Mouse (Mus musculus) forebrain, embryonic 16.5 days (tissue): ENCODE results near the gene Zfp282. TPM values are rescaled to one million over a fixed set of nuclear protein-coding genes. Genes with fewer than 3 reads are reported as not detected.
A peak's percentile ranks its signal among the peaks of the same experiment; 100 is the strongest.

Experiments used
- ATAC-seq: fragments of 200-750 bp; cut with Nextera tagmentation; 2 replicates; pipeline ENCODE4 v1.8.0; 2017; ENCODE audit warnings: mild to moderate bottlenecking, moderate library complexity
- H3K27ac ChIP-seq: fragments of 300-500 bp; sonication (generic); 2 replicates; pipeline ENCODE4 v1.5.1; 2014; ENCODE audit warnings: low read length, control low read depth
- H3K27me3 ChIP-seq: fragments of 300-500 bp; sonication (generic); replicated peaks from 2 replicates; pipeline ENCODE4 v1.6.1; 2014; ENCODE audit warnings: low read length; ENCODE audit not compliant: control insufficient read depth, insufficient read depth
- H3K36me3 ChIP-seq: fragments of 300-500 bp; sonication (generic); 2 replicates; pipeline ENCODE4 v1.6.1; 2014; ENCODE audit not compliant: control insufficient read depth, insufficient read depth
- H3K4me1 ChIP-seq: fragments of 300-500 bp; sonication (generic); replicated peaks from 2 replicates; pipeline ENCODE4 v1.6.1; 2014; ENCODE audit warnings: low read length; ENCODE audit not compliant: control insufficient read depth, insufficient read depth
- H3K4me2 ChIP-seq: fragments of 300-500 bp; sonication (generic); 2 replicates; pipeline ENCODE4 v1.6.1; 2014; ENCODE audit warnings: mild to moderate bottlenecking, low read length, control low read depth
- H3K4me3 ChIP-seq: fragments of 300-500 bp; sonication (generic); replicated peaks from 2 replicates; pipeline ENCODE4 v1.5.1; 2014; ENCODE audit warnings: mild to moderate bottlenecking, low read length, control low read depth
- H3K9ac ChIP-seq: fragments of 300-500 bp; sonication (generic); replicated peaks from 2 replicates; pipeline ENCODE4 v1.6.1; 2014; ENCODE audit warnings: low read depth, low read length, control low read depth
- H3K9me3 ChIP-seq: fragments of 300-500 bp; sonication (generic); 2 replicates; pipeline ENCODE4 v1.6.1; 2016; ENCODE audit warnings: low read length; ENCODE audit not compliant: control insufficient read depth
- WGBS: fragments of 180-500 bp; shearing (Covaris S2); extraction: QIAGEN DNeasy Blood & Tissue Kit; methylation state at CpG from one replicate; pipeline ENCODE4 v1.1.7; 2014; 5-methylcytosine and 5-hydroxymethylcytosine counted together
- polyA plus RNA-seq: library from polyadenylated mRNA; unstranded; fragments of >200 nt; fragmentation: Nextera tagmentation; extraction: Ambion mirVana; gene quantifications from 2 replicates; pipeline ENCODE4 v1.2.1, GENCODE M21; 2015

The Zfp282 gene
- polyA plus RNA-seq = 25.6 and 26.3 TPM in 2 replicates

- H3K27ac ChIP-seq = peak within 1 kb of the TSS; percentile 98
- ATAC-seq = no peak
- peak within 1 kb of the TSS; percentile 99 for H3K9ac ChIP-seq
- peak within 1 kb of the TSS; percentile 96 for H3K4me3 ChIP-seq
- WGBS = 6% methylated on average over 9 of the region's 9 CpGs
- H3K27me3 ChIP-seq = no peaks in the 10 kb centered on the region
- peaks cover 19% of the 10 kb centered on the region for H3K4me1 ChIP-seq
- no peaks in the 10 kb centered on the region for H3K9me3 ChIP-seq
- peaks cover 16% of the 10 kb centered on the region for H3K36me3 ChIP-seq
- peak within 1 kb of the TSS; percentile 73 for H3K4me2 ChIP-seq
Observed at GRCm38 (mm10) chr6:47877058-47877457, at the start of gene Zfp282. Gene Zfp282, plus strand, starts transcription at chr6:47877204.

DNA sequence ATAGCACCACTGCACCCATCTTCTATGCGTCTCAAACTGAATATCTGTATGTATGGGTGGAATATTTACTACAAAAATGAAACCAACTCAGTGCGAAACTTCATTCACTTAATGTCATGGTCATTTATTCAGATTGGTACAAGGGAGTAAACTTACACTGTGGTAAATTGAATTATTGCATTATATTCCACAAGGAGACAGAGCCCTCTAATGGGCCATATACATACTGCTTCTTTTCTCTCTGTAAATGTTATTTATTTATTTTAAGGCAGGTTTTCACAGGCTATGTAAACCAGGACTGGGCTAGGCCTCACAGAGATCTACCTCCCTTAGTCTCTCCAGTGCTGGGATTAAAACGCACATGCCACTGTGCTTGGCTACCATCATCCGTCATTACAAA is 49.5 kb upstream of the Zfp282 start:
- H3K36me3 ChIP-seq = peaks cover 12% of the 10 kb centered on the region
- H3K4me3 ChIP-seq = no peak overlapping the region
- H3K27ac ChIP-seq = no peak overlapping the region
- H3K9ac ChIP-seq = no peak overlapping the region
- H3K9me3 ChIP-seq = no peaks in the 10 kb centered on the region
- H3K4me1 ChIP-seq = peaks cover 12% of the 10 kb centered on the region
- H3K27me3 ChIP-seq = no peaks in the 10 kb centered on the region
- WGBS = 94% methylated on average over 4 of the region's 4 CpGs
- ATAC-seq = no peak
- no peak overlapping the region for H3K4me2 ChIP-seq

DNA sequence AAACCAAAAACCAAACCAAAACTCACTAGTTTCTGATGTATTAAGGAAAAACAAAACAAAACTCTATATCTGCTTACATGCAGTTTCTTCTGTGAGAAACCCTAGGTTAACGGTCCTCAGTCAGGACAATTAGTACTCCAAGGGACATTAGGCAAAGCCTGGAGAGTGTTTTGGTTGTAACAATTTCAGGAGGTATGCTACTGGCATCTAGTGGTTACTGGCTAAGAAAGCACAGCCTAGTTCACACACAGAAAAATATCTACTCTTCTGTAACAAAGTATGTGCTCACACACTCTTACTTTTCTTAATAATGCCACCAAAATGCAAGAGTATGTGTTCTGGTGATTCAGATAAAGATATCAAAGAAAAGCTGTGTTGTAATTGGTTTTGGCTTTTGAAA is 48.1 kb upstream of the Zfp282 start:
- Histone ChIP-seq H3K9ac (no peak overlapping the region), H3K27me3 (no peaks in the 10 kb centered on the region), H3K4me1 (peaks cover 12% of the 10 kb centered on the region), H3K27ac (no peak overlapping the region), H3K4me2 (peak overlapping the region; percentile 58), H3K9me3 (no peaks in the 10 kb centered on the region), H3K4me3 (peak overlapping the region; percentile 31), H3K36me3 (peaks cover 8% of the 10 kb centered on the region)
- 3% methylated on average over 1 of the region's 1 CpGs for WGBS
- no peak for ATAC-seq

- Histone ChIP-seq H3K4me1 (peaks cover 12% of the 10 kb centered on the region), H3K27ac (peak within 1 kb of the TSS; percentile 93), H3K9ac (peak within 1 kb of the TSS; percentile 98), H3K4me3 (peak within 1 kb of the TSS; percentile 91), H3K36me3 (no peaks in the 10 kb centered on the region; the same call in 1 of the 2 replicates), H3K4me2 (peak within 1 kb of the TSS; percentile 58), H3K9me3 (no peaks in the 10 kb centered on the region), H3K27me3 (no peaks in the 10 kb centered on the region)
- WGBS = 2% methylated on average over 64 of the region's 64 CpGs
- peak; percentile 93 for ATAC-seq
Observed at GRCm38 (mm10) chr6:47830104-47831078, 46.6 kb upstream of the Zfp282 start, which contains the start of gene Zfp786. Gene Zfp786, minus strand, starts transcription at chr6:47830867.

- Histone ChIP-seq H3K36me3 (no peaks in the 10 kb centered on the region), H3K4me3 (no peak overlapping the region), H3K27me3 (no peaks in the 10 kb centered on the region), H3K27ac (no peak overlapping the region), H3K9ac (no peak overlapping the region), H3K4me1 (peaks cover 15% of the 10 kb centered on the region), H3K9me3 (no peaks in the 10 kb centered on the region), H3K4me2 (no peak overlapping the region)
- 80% methylated on average over 1 of the region's 1 CpGs for WGBS
- no peak for ATAC-seq
Observed at GRCm38 (mm10) chr6:47832220-47832619, 44.8 kb upstream of the Zfp282 start.

DNA sequence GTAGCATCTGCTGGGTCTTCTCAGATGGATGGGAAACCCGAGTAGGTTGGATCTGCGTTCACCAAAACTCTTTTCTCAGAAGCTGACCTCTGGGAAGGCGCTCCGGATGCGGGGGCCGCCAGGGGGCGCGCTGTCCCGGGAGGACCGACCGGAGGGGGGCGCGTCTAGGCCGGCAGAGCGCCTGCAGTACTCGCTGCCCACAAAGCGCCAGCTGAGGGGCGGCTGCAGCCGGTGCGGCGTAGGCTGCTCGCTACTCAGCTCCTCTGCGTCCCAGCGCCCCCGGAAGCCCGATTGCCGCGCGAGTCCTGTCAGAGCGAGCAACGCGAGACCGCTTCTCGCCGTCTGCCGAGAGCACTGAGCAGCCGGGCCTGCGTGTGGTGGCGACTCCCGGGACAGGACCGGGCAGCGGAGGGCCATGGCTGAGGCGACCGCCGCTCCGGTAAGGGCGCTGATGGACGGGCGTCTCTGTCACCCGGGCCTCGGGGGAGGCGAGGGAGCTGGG is 41.5 kb upstream of the Zfp282 start, which contains the start of gene Zfp398:
Zfp398 (plus strand) TSS at position 180 of the 502 bp plus-strand sequence.
- peak; percentile 97 for ATAC-seq
- no peaks in the 10 kb centered on the region for H3K9me3 ChIP-seq
- peak within 1 kb of the TSS; percentile 95 for H3K4me3 ChIP-seq
- peak within 1 kb of the TSS; percentile 97 for H3K9ac ChIP-seq
- peaks cover 12% of the 10 kb centered on the region for H3K4me1 ChIP-seq
- H3K4me2 ChIP-seq = peak within 1 kb of the TSS; percentile 64
- H3K27ac ChIP-seq = peak within 1 kb of the TSS; percentile 97
- no peaks in the 10 kb centered on the region for H3K27me3 ChIP-seq
- under 1% methylated on average over 52 of the region's 52 CpGs for WGBS
- H3K36me3 ChIP-seq = no peaks in the 10 kb centered on the region

DNA sequence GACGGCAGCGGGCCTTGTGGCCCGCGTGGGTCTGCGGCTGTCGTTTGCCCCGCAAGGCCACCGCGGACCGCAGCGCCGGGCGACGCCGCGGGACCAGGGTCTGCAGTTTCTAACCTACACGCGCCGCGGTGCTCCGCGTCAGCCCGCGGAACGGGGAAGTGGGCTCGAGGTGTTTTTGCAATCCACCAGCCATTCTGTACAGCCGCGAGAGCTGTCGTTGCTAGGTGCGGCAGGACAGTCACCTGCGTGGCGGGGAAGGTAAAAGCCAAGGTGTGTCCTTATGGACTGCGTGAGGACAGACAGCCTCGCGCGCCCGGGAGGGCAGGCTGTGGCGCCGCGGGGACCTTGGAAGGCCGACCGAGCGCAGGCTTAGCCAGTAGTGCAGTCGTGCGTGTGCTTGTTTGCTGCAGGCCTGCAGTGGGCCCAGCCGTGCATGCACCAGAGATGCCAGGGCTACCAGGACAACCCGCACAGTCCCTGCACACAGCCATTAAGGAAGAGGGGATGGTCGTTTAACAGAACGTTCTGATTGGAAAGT is 41.0 kb upstream of the Zfp282 start:
- H3K4me3 ChIP-seq = peak overlapping the region; percentile 95
- peak; percentile 78 for ATAC-seq
- peak overlapping the region; percentile 64 for H3K4me2 ChIP-seq
- WGBS = under 1% methylated on average over 49 of the region's 49 CpGs
- H3K9me3 ChIP-seq = no peaks in the 10 kb centered on the region
- peak overlapping the region; percentile 97 for H3K27ac ChIP-seq
- no peaks in the 10 kb centered on the region for H3K36me3 ChIP-seq
- peak overlapping the region; percentile 97 for H3K9ac ChIP-seq
- H3K4me1 ChIP-seq = peaks cover 9% of the 10 kb centered on the region
- no peaks in the 10 kb centered on the region for H3K27me3 ChIP-seq

- Histone ChIP-seq H3K27ac (no peak overlapping the region), H3K9me3 (no peaks in the 10 kb centered on the region), H3K4me2 (no peak overlapping the region), H3K9ac (no peak overlapping the region), H3K4me1 (peaks cover 9% of the 10 kb centered on the region), H3K27me3 (no peaks in the 10 kb centered on the region), H3K36me3 (no peaks in the 10 kb centered on the region), H3K4me3 (no peak overlapping the region)
- no peak for ATAC-seq
- 87% methylated on average over 2 of the region's 2 CpGs for WGBS
Observed at GRCm38 (mm10) chr6:47837630-47838029, 39.4 kb upstream of the Zfp282 start.

DNA sequence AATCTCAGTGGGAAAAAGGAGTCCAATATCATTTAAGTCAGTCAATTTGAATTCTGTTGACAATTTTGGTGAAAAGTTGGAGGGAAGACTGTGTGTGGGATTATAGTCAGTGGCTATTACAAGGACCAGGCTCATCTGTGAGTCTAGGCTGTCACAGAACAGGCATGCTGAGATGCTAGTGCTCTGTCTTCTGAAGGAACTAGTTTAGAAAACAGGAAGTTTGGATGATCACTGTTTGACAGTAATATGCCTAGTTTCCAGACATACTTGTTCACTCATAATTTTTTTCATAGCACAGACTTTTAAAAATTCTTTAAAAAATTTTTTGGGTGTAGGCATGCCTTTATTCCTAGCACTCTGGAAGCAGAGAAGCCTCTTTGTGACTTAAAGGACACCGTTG is 35.9 kb upstream of the Zfp282 start:
- Histone ChIP-seq H3K4me1 (peaks cover 9% of the 10 kb centered on the region), H3K27me3 (no peaks in the 10 kb centered on the region), H3K27ac (no peak overlapping the region), H3K9ac (no peak overlapping the region), H3K9me3 (no peaks in the 10 kb centered on the region), H3K4me3 (no peak overlapping the region), H3K36me3 (no peaks in the 10 kb centered on the region), H3K4me2 (no peak overlapping the region)
- ATAC-seq = no peak
- 100% methylated on average over 1 of the region's 1 CpGs for WGBS
